Mouse (Mus musculus) megakaryocyte, embryonic 14.5 days (primary cell): Measurements from ENCODE around the gene Eif2d.

Source experiments
- FLI1 ChIP-seq: IDR thresholded peaks from 2 replicates; pipeline ENCODE4 v1.6.1; 2012; ENCODE audit warnings: low read length, inconsistent platforms, mixed read lengths
- GATA1 ChIP-seq: IDR thresholded peaks from 3 replicates; pipeline ENCODE4 v1.6.1; 2012; ENCODE audit warnings: mixed read lengths, low read length, inconsistent platforms, borderline replicate concordance

GRCm38 (mm10) chr1:131149496-131149895 is 3.5 kb upstream of the Eif2d start:
- TF ChIP-seq FLI1: no peak
- TF ChIP-seq GATA1: no peak
